Mouse (Mus musculus): ENCODE measurements at regions not wholly inside any gene's neighbourhood (a gene's known extent, or its start where the extent isn't known, plus 50 kb on each side); places are given as distances from the start of the nearest gene placed in this dataset.

DNA sequence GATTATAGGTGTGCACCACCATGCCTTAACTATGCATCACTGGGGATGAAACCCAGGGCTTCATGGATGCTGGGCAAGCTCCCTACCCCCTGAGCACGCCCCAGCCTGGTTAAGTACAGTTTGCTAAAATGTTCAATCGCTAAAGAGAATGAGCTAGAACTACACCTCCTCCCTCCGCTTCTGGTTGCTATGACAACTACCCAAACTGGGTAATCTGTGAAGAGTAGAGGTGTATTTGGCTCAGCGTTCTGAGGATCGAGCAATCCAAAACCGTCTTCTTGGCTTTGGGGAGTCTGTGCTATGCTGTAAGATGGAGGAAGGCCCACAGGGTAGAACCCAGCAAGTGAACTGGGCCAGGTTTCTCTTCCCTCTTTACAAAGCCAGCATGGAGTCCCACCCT is 78.8 kb downstream of the Skor1 start:
- Histone ChIP-seq H3K4me3 (ENCODE audit: low read depth, low read length) (no peak overlapping the region), H3K9me3 (ENCODE audit: control insufficient read depth, low read depth, low read length) (no peaks in the 10 kb centered on the region), H3K27me3 (ENCODE audit: control insufficient read depth, insufficient read depth, low read length) (no peaks in the 10 kb centered on the region), H3K9ac (replicated peaks; ENCODE audit: low read depth, low read length) (no peak overlapping the region), H3K36me3 (ENCODE audit: control insufficient read depth, insufficient read depth, low read length) (no peaks in the 10 kb centered on the region), H3K27ac (ENCODE audit: low read length) (no peak overlapping the region), H3K4me1 (ENCODE audit: control insufficient read depth, insufficient read depth, low read length) (peaks cover 11% of the 10 kb centered on the region), H3K4me2 (replicated peaks; ENCODE audit: low read depth, low read length) (no peak overlapping the region)
- no peak for ATAC-seq (ENCODE audit: insufficient number of reproducible peaks, insufficient read depth, low FRiP score, low read depth)
- WGBS: 76% methylated on average over 6 of the region's 6 CpGs

DNA sequence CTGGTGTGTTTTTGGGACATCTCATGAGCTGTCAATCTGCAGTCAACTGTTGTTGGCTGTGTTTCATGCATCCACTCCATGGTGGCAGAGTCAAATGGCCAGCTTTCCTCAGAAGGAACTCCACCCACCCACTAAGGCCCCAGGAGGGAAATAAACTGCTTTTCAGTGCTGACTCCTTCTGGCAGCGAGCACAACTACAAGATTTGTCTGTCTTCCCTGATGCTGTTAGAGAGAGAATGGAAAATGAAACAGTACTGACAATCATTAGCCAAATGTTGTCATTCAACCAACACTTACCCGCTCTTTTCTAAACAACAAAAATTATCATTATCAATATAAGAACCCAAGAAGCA is 79.3 kb upstream of the Pias1 start:
- Histone ChIP-seq H3K27me3 (ENCODE audit: control insufficient read depth, insufficient read depth, low read length) (no peaks in the 10 kb centered on the region), H3K4me1 (ENCODE audit: control insufficient read depth, insufficient read depth, low read length) (no peaks in the 10 kb centered on the region; the same call in 1 of the 2 replicates), H3K4me2 (replicated peaks; ENCODE audit: low read depth, low read length) (no peak overlapping the region), H3K4me3 (ENCODE audit: low read depth, low read length) (no peak overlapping the region), H3K9ac (replicated peaks; ENCODE audit: low read depth, low read length) (no peak overlapping the region), H3K9me3 (ENCODE audit: control insufficient read depth, low read depth, low read length) (peaks cover 6% of the 10 kb centered on the region; the same call in 1 of the 2 replicates), H3K36me3 (ENCODE audit: control insufficient read depth, insufficient read depth, low read length) (no peaks in the 10 kb centered on the region), H3K27ac (ENCODE audit: low read length) (no peak overlapping the region)
- WGBS: 64% methylated on average over 2 of the region's 2 CpGs
- no peak for ATAC-seq (ENCODE audit: insufficient number of reproducible peaks, insufficient read depth, low FRiP score, low read depth)

DNA sequence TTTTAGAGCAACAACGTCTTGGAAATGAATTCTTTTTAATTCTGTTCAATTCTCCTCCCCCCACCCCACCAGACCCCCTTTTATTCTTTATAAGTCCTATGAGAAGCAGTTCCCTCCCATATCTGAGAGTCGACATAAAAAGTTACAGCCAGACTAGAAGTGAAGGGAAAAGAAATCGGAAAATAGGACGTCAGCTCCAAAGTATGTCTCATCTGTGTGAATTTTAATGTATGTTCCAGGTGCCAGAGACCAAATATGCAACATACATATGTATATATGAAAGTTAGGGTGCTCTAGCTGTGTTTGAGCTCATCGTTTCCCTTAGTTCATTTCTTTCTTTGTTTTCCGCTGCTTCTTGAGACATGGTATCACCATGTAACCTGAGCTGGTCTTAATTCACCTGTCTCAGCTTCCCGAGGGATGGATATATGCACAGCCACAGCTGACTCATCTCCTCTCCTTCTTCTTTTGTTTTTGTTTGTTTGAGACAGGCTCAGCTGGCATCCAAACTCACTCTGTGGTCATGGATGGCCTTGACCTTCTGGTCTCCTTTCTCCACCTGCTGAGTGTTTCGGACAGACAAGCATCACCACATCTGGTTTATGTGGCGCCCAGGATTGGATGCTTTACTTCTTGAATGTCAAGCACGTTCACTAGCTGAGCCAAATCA is 78.8 kb upstream of the Pias1 start:
- Histone ChIP-seq H3K27ac (ENCODE audit: low read length) (no peak overlapping the region), H3K27me3 (ENCODE audit: control insufficient read depth, insufficient read depth, low read length) (no peaks in the 10 kb centered on the region), H3K4me3 (ENCODE audit: low read depth, low read length) (no peak overlapping the region), H3K9me3 (ENCODE audit: control insufficient read depth, low read depth, low read length) (peaks cover 6% of the 10 kb centered on the region; the same call in 1 of the 2 replicates), H3K4me1 (ENCODE audit: control insufficient read depth, insufficient read depth, low read length) (no peaks in the 10 kb centered on the region), H3K4me2 (replicated peaks; ENCODE audit: low read depth, low read length) (no peak overlapping the region), H3K9ac (replicated peaks; ENCODE audit: low read depth, low read length) (no peak overlapping the region), H3K36me3 (ENCODE audit: control insufficient read depth, insufficient read depth, low read length) (no peaks in the 10 kb centered on the region)
- WGBS: 68% methylated on average over 10 of the region's 10 CpGs
- no peak for ATAC-seq (ENCODE audit: insufficient number of reproducible peaks, insufficient read depth, low FRiP score, low read depth)

DNA sequence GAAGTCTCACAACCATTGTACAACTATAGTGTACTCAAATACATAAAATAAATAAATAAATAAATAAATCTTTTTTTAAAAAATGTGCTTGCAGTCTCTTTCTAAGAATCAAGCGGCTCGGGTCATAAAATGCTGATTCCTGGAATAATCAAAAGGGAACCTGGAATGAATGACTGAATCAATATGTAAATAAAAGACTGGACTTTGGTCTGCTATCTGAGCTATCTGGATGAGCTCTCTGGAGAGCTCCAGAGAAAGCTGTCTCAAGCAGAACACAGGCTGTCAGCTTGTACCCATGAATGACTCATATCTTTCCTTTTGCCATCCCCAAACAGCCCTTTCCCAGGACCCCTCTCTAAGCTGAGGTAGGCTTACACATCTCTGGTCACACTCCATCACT is 75.8 kb upstream of the Pias1 start:
- H3K4me2 ChIP-seq (replicated peaks; ENCODE audit: low read depth, low read length): no peak overlapping the region
- H3K9me3 ChIP-seq (ENCODE audit: control insufficient read depth, low read depth, low read length): peaks cover 6% of the 10 kb centered on the region; the same call in 1 of the 2 replicates
- no peak overlapping the region for H3K9ac ChIP-seq (replicated peaks; ENCODE audit: low read depth, low read length)
- no peak for ATAC-seq (ENCODE audit: insufficient number of reproducible peaks, insufficient read depth, low FRiP score, low read depth)
- no peak overlapping the region for H3K27ac ChIP-seq (ENCODE audit: low read length)
- H3K27me3 ChIP-seq (ENCODE audit: control insufficient read depth, insufficient read depth, low read length): no peaks in the 10 kb centered on the region
- H3K4me1 ChIP-seq (ENCODE audit: control insufficient read depth, insufficient read depth, low read length): peaks cover 11% of the 10 kb centered on the region
- no peaks in the 10 kb centered on the region for H3K36me3 ChIP-seq (ENCODE audit: control insufficient read depth, insufficient read depth, low read length)
- WGBS: 87% methylated on average over 2 of the region's 2 CpGs
- no peak overlapping the region for H3K4me3 ChIP-seq (ENCODE audit: low read depth, low read length)

DNA sequence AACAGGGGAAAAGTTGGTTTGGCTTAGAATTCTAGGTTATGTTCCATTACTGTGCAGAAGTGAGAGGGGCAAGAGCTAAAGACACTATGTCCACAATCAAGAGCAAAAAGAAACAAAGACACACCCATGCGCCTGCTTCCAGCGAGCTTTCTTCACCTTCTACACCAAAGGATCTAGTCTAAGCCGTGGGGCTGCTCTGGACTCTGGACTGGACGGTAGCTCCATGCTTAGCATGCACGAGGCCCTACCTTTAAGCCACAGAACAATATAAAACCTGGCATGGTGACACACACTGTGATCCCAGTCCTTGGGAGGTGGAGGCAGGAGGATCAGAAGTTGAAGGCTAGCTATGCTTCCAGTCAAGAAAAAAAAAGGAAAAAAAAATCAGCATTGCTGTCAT is 73.0 kb upstream of the Pias1 start:
- H3K27me3 ChIP-seq (ENCODE audit: control insufficient read depth, insufficient read depth, low read length): no peaks in the 10 kb centered on the region
- H3K36me3 ChIP-seq (ENCODE audit: control insufficient read depth, insufficient read depth, low read length): no peaks in the 10 kb centered on the region
- no peak overlapping the region for H3K4me3 ChIP-seq (ENCODE audit: low read depth, low read length)
- no peak overlapping the region for H3K27ac ChIP-seq (ENCODE audit: low read length)
- ATAC-seq (ENCODE audit: insufficient number of reproducible peaks, insufficient read depth, low FRiP score, low read depth): no peak; the same call in 1 of the 2 replicates
- H3K9ac ChIP-seq (replicated peaks; ENCODE audit: low read depth, low read length): no peak overlapping the region
- H3K9me3 ChIP-seq (ENCODE audit: control insufficient read depth, low read depth, low read length): peaks cover 6% of the 10 kb centered on the region; the same call in 1 of the 2 replicates
- H3K4me1 ChIP-seq (ENCODE audit: control insufficient read depth, insufficient read depth, low read length): peaks cover 13% of the 10 kb centered on the region
- H3K4me2 ChIP-seq (replicated peaks; ENCODE audit: low read depth, low read length): no peak overlapping the region
- 78% methylated on average over 5 of the region's 5 CpGs for WGBS

DNA sequence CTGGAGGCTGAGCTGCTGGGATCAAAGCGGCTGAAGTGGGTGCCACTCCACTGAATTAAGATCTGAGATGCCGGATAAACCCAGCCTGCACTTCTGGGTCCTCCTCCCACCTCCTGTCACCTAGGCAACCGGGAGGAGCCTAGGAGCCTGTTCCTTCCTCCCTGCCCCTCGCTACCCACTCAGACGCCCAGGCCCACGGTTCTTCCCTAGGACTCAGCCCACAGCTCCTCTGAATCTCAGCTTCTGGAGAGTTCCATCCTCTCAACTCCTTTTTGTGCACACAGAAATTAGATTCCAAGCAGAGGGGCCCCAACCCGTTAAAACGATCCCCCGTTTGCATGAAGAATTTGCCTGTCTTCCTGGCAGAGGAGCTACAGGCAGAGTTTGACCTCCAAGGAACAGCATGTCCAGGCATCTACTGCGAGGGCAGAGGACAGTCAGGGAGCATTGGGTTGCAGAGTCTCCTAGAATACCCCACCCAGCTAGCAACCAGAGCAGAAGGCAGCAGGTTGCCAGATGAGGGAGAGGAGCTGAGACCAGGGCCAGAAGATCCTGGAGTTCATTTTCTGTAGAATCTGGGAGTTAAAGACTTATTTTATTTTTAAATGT is 71.6 kb upstream of the Pias1 start:
- peaks cover 6% of the 10 kb centered on the region; the same call in 1 of the 2 replicates for H3K9me3 ChIP-seq (ENCODE audit: control insufficient read depth, low read depth, low read length)
- no peaks in the 10 kb centered on the region for H3K36me3 ChIP-seq (ENCODE audit: control insufficient read depth, insufficient read depth, low read length)
- peaks cover 13% of the 10 kb centered on the region for H3K4me1 ChIP-seq (ENCODE audit: control insufficient read depth, insufficient read depth, low read length)
- no peaks in the 10 kb centered on the region for H3K27me3 ChIP-seq (ENCODE audit: control insufficient read depth, insufficient read depth, low read length)
- H3K4me2 ChIP-seq (replicated peaks; ENCODE audit: low read depth, low read length): peak overlapping the region; percentile 41
- H3K27ac ChIP-seq (ENCODE audit: low read length): peak overlapping the region; percentile 48; the same call in 1 of the 2 replicates
- no peak overlapping the region for H3K4me3 ChIP-seq (ENCODE audit: low read depth, low read length)
- 0 out of 2 replicates have a peak overlapping the region, but pooled peaks have one; percentile 10 for H3K9ac ChIP-seq (replicated peaks; ENCODE audit: low read depth, low read length)
- ATAC-seq (ENCODE audit: insufficient number of reproducible peaks, insufficient read depth, low FRiP score, low read depth): peak; percentile 83; the same call in 1 of the 2 replicates
- 2% methylated on average over 10 of the region's 10 CpGs for WGBS

DNA sequence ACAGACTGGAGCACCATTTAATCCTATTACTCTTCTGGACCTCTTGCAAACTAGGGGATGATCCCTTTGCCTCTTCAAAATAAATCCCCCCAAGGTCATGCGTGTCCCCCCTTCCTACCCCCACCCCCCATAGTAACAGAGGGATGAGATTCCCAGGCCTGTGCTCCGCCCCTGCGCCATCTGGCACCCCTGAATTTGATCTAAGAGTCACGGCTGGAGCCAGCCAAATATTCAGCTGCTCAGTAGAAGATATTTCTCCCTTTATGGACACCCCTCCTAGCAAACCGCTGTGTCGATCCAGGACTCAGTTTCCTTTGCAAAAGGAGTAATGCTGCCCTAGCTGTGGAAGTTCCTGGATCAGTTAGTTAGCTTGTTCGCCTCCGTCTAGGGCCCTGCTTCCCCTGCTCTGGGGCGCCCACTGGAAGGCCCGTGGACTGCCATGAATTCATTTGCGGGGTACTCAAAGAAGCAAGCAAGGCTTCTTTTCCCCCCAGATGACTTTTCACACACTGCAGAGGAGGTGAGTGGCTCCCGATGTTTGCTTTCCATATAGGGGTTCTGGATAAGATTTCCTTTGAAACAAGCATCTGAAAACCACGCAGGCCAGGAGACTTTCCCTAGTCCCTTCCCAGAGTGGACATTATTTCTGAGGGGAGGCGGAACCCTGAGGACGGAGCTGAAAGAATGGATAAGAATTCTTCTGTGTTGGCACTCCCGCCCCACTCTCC is 70.9 kb upstream of the Pias1 start:
- ATAC-seq (ENCODE audit: insufficient number of reproducible peaks, insufficient read depth, low FRiP score, low read depth): no peak
- peak overlapping the region; percentile 48; the same call in 1 of the 2 replicates for H3K27ac ChIP-seq (ENCODE audit: low read length)
- WGBS: 40% methylated on average over 16 of the region's 16 CpGs

DNA sequence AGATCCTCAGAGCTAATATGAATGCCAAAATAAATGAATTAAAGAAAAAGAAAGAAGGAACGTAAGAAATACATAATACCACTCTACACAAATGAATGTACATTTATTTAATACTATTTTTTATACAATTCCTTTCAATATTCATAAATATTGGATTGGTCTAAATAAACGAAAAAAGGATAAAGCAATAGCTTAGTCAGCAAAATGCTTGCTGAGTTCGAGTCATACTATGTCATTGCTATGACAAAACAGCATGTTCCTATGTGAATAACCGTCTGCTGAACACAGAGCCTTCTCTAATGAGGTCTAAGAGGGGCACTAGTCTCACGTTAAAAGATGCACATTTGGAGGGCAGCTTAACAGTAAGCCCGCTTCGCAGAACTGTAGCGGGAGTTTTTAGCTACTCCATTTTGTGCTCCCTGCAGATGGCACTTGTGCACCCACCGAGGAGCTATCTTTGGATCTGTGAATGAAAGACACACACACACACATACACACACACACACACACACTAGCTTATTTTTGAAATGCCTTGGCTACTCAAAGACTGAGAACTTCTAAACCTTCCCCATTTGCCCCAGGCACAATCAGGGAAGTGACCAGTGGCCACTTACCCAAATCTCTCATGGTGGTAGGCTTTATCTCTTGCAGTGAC is 69.1 kb upstream of the Pias1 start:
- Histone ChIP-seq H3K27ac (ENCODE audit: low read length) (no peak overlapping the region), H3K4me3 (ENCODE audit: low read depth, low read length) (no peak overlapping the region), H3K36me3 (ENCODE audit: control insufficient read depth, insufficient read depth, low read length) (no peaks in the 10 kb centered on the region), H3K27me3 (ENCODE audit: control insufficient read depth, insufficient read depth, low read length) (no peaks in the 10 kb centered on the region), H3K9me3 (ENCODE audit: control insufficient read depth, low read depth, low read length) (no peaks in the 10 kb centered on the region), H3K9ac (replicated peaks; ENCODE audit: low read depth, low read length) (no peak overlapping the region), H3K4me1 (ENCODE audit: control insufficient read depth, insufficient read depth, low read length) (peaks cover 13% of the 10 kb centered on the region), H3K4me2 (replicated peaks; ENCODE audit: low read depth, low read length) (no peak overlapping the region)
- WGBS: 86% methylated on average over 9 of the region's 9 CpGs
- ATAC-seq (ENCODE audit: insufficient number of reproducible peaks, insufficient read depth, low FRiP score, low read depth): no peak

More for the DNA sequence above, 70.9 kb upstream of the Pias1 start:
- Histone ChIP-seq H3K4me3 (ENCODE audit: low read depth, low read length) (no peak overlapping the region), H3K9ac (replicated peaks; ENCODE audit: low read depth, low read length) (0 out of 2 replicates have a peak overlapping the region, but pooled peaks have one; percentile 10), H3K36me3 (ENCODE audit: control insufficient read depth, insufficient read depth, low read length) (no peaks in the 10 kb centered on the region), H3K27me3 (ENCODE audit: control insufficient read depth, insufficient read depth, low read length) (no peaks in the 10 kb centered on the region), H3K4me1 (ENCODE audit: control insufficient read depth, insufficient read depth, low read length) (peaks cover 13% of the 10 kb centered on the region), H3K9me3 (ENCODE audit: control insufficient read depth, low read depth, low read length) (peaks cover 6% of the 10 kb centered on the region; the same call in 1 of the 2 replicates), H3K4me2 (replicated peaks; ENCODE audit: low read depth, low read length) (peak overlapping the region; percentile 41)
